Mouse (Mus musculus) lung, postnatal 14 days (tissue): Measurements from ENCODE around the gene Zfp580.

Experiments used
- DNase-seq: peaks from one replicate; pipeline ENCODE4 v3.0.0; 2021

The Zfp580 gene

GRCm38 (mm10) chr7:5036136-5036535 lies 15.2 kb upstream of the Zfp580 start:
- no peak for DNase-seq

GRCm38 (mm10) chr7:5037026-5037425 lies 14.3 kb upstream of the Zfp580 start:
- DNase-seq, result no peak

GRCm38 (mm10) chr7:5037467-5037866 lies 13.9 kb upstream of the Zfp580 start:
- DNase-seq, result no peak

GRCm38 (mm10) chr7:5038109-5038732 lies 13.1 kb upstream of the Zfp580 start, which contains the start of gene Zfp784:
Gene Zfp784 (minus strand): TSS chr7:5038446.
- peak; percentile 92 for DNase-seq

- no peak for DNase-seq
Measured at GRCm38 (mm10) chr7:5038940-5039339, 12.4 kb upstream of the Zfp580 start.

- DNase-seq, result no peak
Measured at GRCm38 (mm10) chr7:5044981-5045380, 6.4 kb upstream of the Zfp580 start.

- no peak for DNase-seq
Measured at GRCm38 (mm10) chr7:5046112-5046511, 5.2 kb upstream of the Zfp580 start.

- DNase-seq, result peak; percentile 53
Measured at GRCm38 (mm10) chr7:5047313-5047712, 4.0 kb upstream of the Zfp580 start.

GRCm38 (mm10) chr7:5052438-5052837 lies 1.1 kb downstream of the Zfp580 start:
- DNase-seq, result no peak

- no peak for DNase-seq
Measured at GRCm38 (mm10) chr7:5052931-5053343, 1.6 kb downstream of the Zfp580 start.

- DNase-seq, result no peak
Measured at GRCm38 (mm10) chr7:5053456-5054179, 2.3 kb downstream of the Zfp580 start.

GRCm38 (mm10) chr7:5056651-5057263 lies 5.4 kb downstream of the Zfp580 start:
- DNase-seq, result no peak

- no peak for DNase-seq
Measured at GRCm38 (mm10) chr7:5057381-5057780, 6.0 kb downstream of the Zfp580 start.

- DNase-seq, result no peak
Measured at GRCm38 (mm10) chr7:5057804-5058203, 6.5 kb downstream of the Zfp580 start.

- DNase-seq, result no peak
Measured at GRCm38 (mm10) chr7:5058631-5059030, 7.3 kb downstream of the Zfp580 start.

- DNase-seq, result no peak
Measured at GRCm38 (mm10) chr7:5059421-5059820, 8.1 kb downstream of the Zfp580 start.

- peak; percentile 82 for DNase-seq
Measured at GRCm38 (mm10) chr7:5060239-5060731, 8.9 kb downstream of the Zfp580 start.

GRCm38 (mm10) chr7:5060944-5061773 lies 9.8 kb downstream of the Zfp580 start:
- DNase-seq, result peak; percentile 99

- DNase-seq, result peak; percentile 96
Measured at GRCm38 (mm10) chr7:5061774-5062359, 10.5 kb downstream of the Zfp580 start, which contains the start of gene U2af2. Gene U2af2 (plus strand): TSS chr7:5062143.

- peak; percentile 64 for DNase-seq
Measured at GRCm38 (mm10) chr7:5062360-5063001, 11.1 kb downstream of the Zfp580 start.

GRCm38 (mm10) chr7:5064886-5065285 lies 13.5 kb downstream of the Zfp580 start:
- DNase-seq, result no peak

GRCm38 (mm10) chr7:5073586-5073985 lies 22.2 kb downstream of the Zfp580 start:
- DNase-seq, result no peak
